Comparison of ENCODE assay signal across 10 mouse cellular contexts in genomic region chr7:105734826-105735225, GRCm38 (mm10). TPM values are rescaled to one million over a fixed set of nuclear protein-coding genes. Genes with fewer than 3 reads are reported as not detected.
DNase-seq lines count a peak whose midpoint lies in the region; ATAC-seq and TF ChIP-seq lines count a peak whose summit lies in the region.
"Had no signal": no experiment of that assay in that cellular context is flagged by ENCODE, and none has a peak within 500 bp of the region (broad histone marks: within the 10 kb centered on the region; RNA-seq: fewer than 3 reads in every experiment).

No protein-coding gene starts in this region.

- no peaks in the 10 kb centered on the region for H3K27me3 ChIP-seq in hindbrain, embryonic 10.5 days (ENCODE audit: insufficient read depth, poor library complexity, severe bottlenecking)
- H3K27me3 ChIP-seq in hindbrain, postnatal 0 days (ENCODE audit: insufficient read depth, low read length), result no peaks in the 10 kb centered on the region
- H3K27me3 ChIP-seq in neural tube, embryonic 11.5 days (ENCODE audit: control insufficient read depth, insufficient read depth, low read length), result no peaks in the 10 kb centered on the region
- no peaks in the 10 kb centered on the region for H3K27me3 ChIP-seq in limb, embryonic 10.5 days (ENCODE audit: low read depth, poor library complexity, severe bottlenecking)

- no peak for TF ChIP-seq CTCF in hindbrain, postnatal 0 days (IDR thresholded peaks at IDR 0.05; ENCODE audit: low read depth)

- 91% methylated on average over 8 of the region's 8 CpGs for WGBS in hindbrain, embryonic 10.5 days
- WGBS in hindbrain, postnatal 0 days, result 85% methylated on average over 8 of the region's 8 CpGs
- 87% methylated on average over 8 of the region's 8 CpGs for WGBS in neural tube, embryonic 11.5 days
- WGBS in limb, embryonic 10.5 days, result 92% methylated on average over 8 of the region's 8 CpGs

- H3K4me1 ChIP-seq in hindbrain, embryonic 10.5 days (replicated peaks), result peaks cover 42% of the 10 kb centered on the region
- H3K4me1 ChIP-seq in hindbrain, postnatal 0 days (ENCODE audit: insufficient read depth, low read length), result 0 out of 2 replicates have a peak, but pooled peaks cover 5% of the 10 kb centered on the region
- H3K4me1 ChIP-seq in neural tube, embryonic 11.5 days (ENCODE audit: control insufficient read depth, insufficient read depth, low read length), result peaks cover 5% of the 10 kb centered on the region
- H3K4me1 ChIP-seq in limb, embryonic 10.5 days, result peaks cover 33% of the 10 kb centered on the region

- H3K9ac ChIP-seq in hindbrain, postnatal 0 days (replicated peaks; ENCODE audit: low read length), result no peak overlapping the region
- H3K9ac ChIP-seq in neural tube, embryonic 11.5 days (ENCODE audit: low read length), result peak overlapping the region; percentile 29; the same call in 1 of the 2 replicates

- H3K4me3 ChIP-seq in hindbrain, embryonic 10.5 days, result peak overlapping the region; percentile 89; the same call in 1 of the 2 replicates
- no peak overlapping the region for H3K4me3 ChIP-seq in hindbrain, postnatal 0 days (ENCODE audit: low read length)
- H3K4me3 ChIP-seq in neural tube, embryonic 11.5 days (ENCODE audit: low read depth, low read length), result no peak overlapping the region
- H3K4me3 ChIP-seq in limb, embryonic 10.5 days, result peak overlapping the region; percentile 74; the same call in 1 of the 2 replicates

- DNase-seq in hindbrain, embryonic 10.5 days (ENCODE audit: low spot score), result no peak
- DNase-seq in hindbrain, postnatal 0 days (ENCODE audit: low spot score), result no peak
- DNase-seq in neural tube, embryonic 11.5 days (ENCODE audit: low spot score), result no peak
- no peak for DNase-seq in neural tube, embryonic 10.5 days (ENCODE audit: extremely low spot score, low spot score)
- no peak for DNase-seq in limb, embryonic 10.5 days (ENCODE audit: low spot score)
- no peak for DNase-seq in layer of hippocampus, adult 9-10 months (ENCODE audit: low spot score)
- no peak for DNase-seq in embryo, embryonic 10.5 days (ENCODE audit: low spot score)
- DNase-seq: kidney, adult 2 months; thymus, postnatal 4 days had no signal

- no peak overlapping the region for H3K4me2 ChIP-seq in hindbrain, postnatal 0 days (ENCODE audit: low read depth, low read length)
- no peak overlapping the region for H3K4me2 ChIP-seq in neural tube, embryonic 11.5 days (ENCODE audit: low read depth)

- peaks cover 54% of the 10 kb centered on the region for H3K36me3 ChIP-seq in hindbrain, embryonic 10.5 days
- peaks cover 24% of the 10 kb centered on the region; the same call in 1 of the 2 replicates for H3K36me3 ChIP-seq in hindbrain, postnatal 0 days (ENCODE audit: insufficient read depth, low read length)
- H3K36me3 ChIP-seq in neural tube, embryonic 11.5 days (ENCODE audit: control insufficient read depth, insufficient read depth, low read length), result peaks cover 6% of the 10 kb centered on the region
- H3K36me3 ChIP-seq in limb, embryonic 10.5 days, result peaks cover 55% of the 10 kb centered on the region

- no peak for ATAC-seq in hindbrain, postnatal 0 days
- no peak for ATAC-seq in neural tube, embryonic 11.5 days (ENCODE audit: insufficient read depth, low FRiP score, low TSS enrichment)

- no peaks in the 10 kb centered on the region for H3K9me3 ChIP-seq in hindbrain, embryonic 10.5 days
- no peaks in the 10 kb centered on the region for H3K9me3 ChIP-seq in hindbrain, postnatal 0 days (ENCODE audit: low read length)
- H3K9me3 ChIP-seq in neural tube, embryonic 11.5 days (ENCODE audit: control insufficient read depth, low read length), result no peaks in the 10 kb centered on the region
- no peaks in the 10 kb centered on the region for H3K9me3 ChIP-seq in limb, embryonic 10.5 days (replicated peaks)

- no peak overlapping the region for H3K27ac ChIP-seq in hindbrain, embryonic 10.5 days
- H3K27ac ChIP-seq in hindbrain, postnatal 0 days, result no peak overlapping the region
- H3K27ac ChIP-seq in neural tube, embryonic 11.5 days (ENCODE audit: low read depth, low read length), result no peak overlapping the region
- no peak overlapping the region for H3K27ac ChIP-seq in limb, embryonic 10.5 days

RNA-seq across cellular contexts. Expression of gene Ilk, which starts 1.6 kb away (rescaled TPM):
- 234 and 240 TPM in 2 replicates for polyA plus RNA-seq in hindbrain, embryonic 10.5 days (2016; fragmentation: Nextera tagmentation; extraction: Ambion mirVana)
- 128 and 134 TPM in 2 replicates for total RNA-seq in hindbrain, postnatal 0 days (2014; rRNA removed)
- polyA plus RNA-seq in hindbrain, postnatal 0 days (2015; fragmentation: Nextera tagmentation; extraction: Ambion mirVana), result 159 and 165 TPM in 2 replicates
- 252 and 270 TPM in 2 replicates for polyA plus RNA-seq in neural tube, embryonic 11.5 days (2014; fragmentation: Nextera tagmentation; extraction: Ambion mirVana)
- polyA plus RNA-seq in limb, embryonic 10.5 days (2016; fragmentation: Nextera tagmentation; extraction: Ambion mirVana), result 195 and 200 TPM in 2 replicates

RNA-seq across cellular contexts. Expression of gene Rrp8, which starts 2.4 kb away (rescaled TPM):
- polyA plus RNA-seq in hindbrain, embryonic 10.5 days (2016; fragmentation: Nextera tagmentation; extraction: Ambion mirVana), result 33.6 and 36.2 TPM in 2 replicates
- 14.5 TPM in 2 replicates for total RNA-seq in hindbrain, postnatal 0 days (2014; rRNA removed)
- 18.9 and 20.8 TPM in 2 replicates for polyA plus RNA-seq in hindbrain, postnatal 0 days (2015; fragmentation: Nextera tagmentation; extraction: Ambion mirVana)
- polyA plus RNA-seq in neural tube, embryonic 11.5 days (2014; fragmentation: Nextera tagmentation; extraction: Ambion mirVana), result 37.5 and 50.7 TPM in 2 replicates
- polyA plus RNA-seq in limb, embryonic 10.5 days (2016; fragmentation: Nextera tagmentation; extraction: Ambion mirVana), result 44.1 and 54.1 TPM in 2 replicates

RNA-seq across cellular contexts. Expression of gene Taf10, which starts 9.3 kb away (rescaled TPM):
- 177 and 188 TPM in 2 replicates for polyA plus RNA-seq in hindbrain, embryonic 10.5 days (2016; fragmentation: Nextera tagmentation; extraction: Ambion mirVana)
- 83.8 and 111 TPM in 2 replicates for total RNA-seq in hindbrain, postnatal 0 days (2014; rRNA removed)
- 120 and 124 TPM in 2 replicates for polyA plus RNA-seq in hindbrain, postnatal 0 days (2015; fragmentation: Nextera tagmentation; extraction: Ambion mirVana)
- polyA plus RNA-seq in neural tube, embryonic 11.5 days (2014; fragmentation: Nextera tagmentation; extraction: Ambion mirVana), result 183 and 191 TPM in 2 replicates
- polyA plus RNA-seq in limb, embryonic 10.5 days (2016; fragmentation: Nextera tagmentation; extraction: Ambion mirVana), result 165 and 180 TPM in 2 replicates

RNA-seq across cellular contexts. Expression of gene Tpp1, which starts 17.2 kb away (rescaled TPM):
- polyA plus RNA-seq in hindbrain, embryonic 10.5 days (2016; fragmentation: Nextera tagmentation; extraction: Ambion mirVana), result 57.8 and 59.2 TPM in 2 replicates
- total RNA-seq in hindbrain, postnatal 0 days (2014; rRNA removed), result 64.6 and 74.7 TPM in 2 replicates
- 47.1 and 53.7 TPM in 2 replicates for polyA plus RNA-seq in hindbrain, postnatal 0 days (2015; fragmentation: Nextera tagmentation; extraction: Ambion mirVana)
- polyA plus RNA-seq in neural tube, embryonic 11.5 days (2014; fragmentation: Nextera tagmentation; extraction: Ambion mirVana), result 47.5 and 54.8 TPM in 2 replicates
- polyA plus RNA-seq in limb, embryonic 10.5 days (2016; fragmentation: Nextera tagmentation; extraction: Ambion mirVana), result 39.8 and 40.5 TPM in 2 replicates

RNA-seq across cellular contexts. Expression of gene Dchs1, which starts 52.6 kb away (rescaled TPM):
- polyA plus RNA-seq in hindbrain, embryonic 10.5 days (2016; fragmentation: Nextera tagmentation; extraction: Ambion mirVana), result 9.3 and 13.4 TPM in 2 replicates
- 96.9 and 109 TPM in 2 replicates for total RNA-seq in hindbrain, postnatal 0 days (2014; rRNA removed)
- 6.0 and 6.6 TPM in 2 replicates for polyA plus RNA-seq in hindbrain, postnatal 0 days (2015; fragmentation: Nextera tagmentation; extraction: Ambion mirVana)
- polyA plus RNA-seq in neural tube, embryonic 11.5 days (2014; fragmentation: Nextera tagmentation; extraction: Ambion mirVana), result 21.1 and 22.3 TPM in 2 replicates
- polyA plus RNA-seq in limb, embryonic 10.5 days (2016; fragmentation: Nextera tagmentation; extraction: Ambion mirVana), result 17.3 and 21.2 TPM in 2 replicates
- total RNA-seq: megakaryocyte-erythroid progenitor cell, adult 5-6 weeks had no signal

Comparison
In these comparisons a context has a peak if more than half of its experiments do, and no peak if none do; other contexts are left out.
1. H3K4me3 ChIP-seq: peak in hindbrain, embryonic 10.5 days (single experiment) and limb, embryonic 10.5 days (single experiment); none in hindbrain, postnatal 0 days (single experiment) and neural tube, embryonic 11.5 days (single experiment).